14 mouse cellular contexts compared by ENCODE assay signal in genomic region chr15:101126876-101127544, GRCm38 (mm10). TPM values are rescaled to one million over a fixed set of nuclear protein-coding genes. Genes with fewer than 3 reads are reported as not detected.
DNase-seq lines count a peak whose midpoint lies in the region; ATAC-seq and TF ChIP-seq lines count a peak whose summit lies in the region.
"Had no signal": no experiment of that assay in that cellular context is flagged by ENCODE, and none has a peak within 500 bp of the region (broad histone marks: within the 10 kb centered on the region; RNA-seq: fewer than 3 reads in every experiment).

No protein-coding gene starts in this region.

- H3K4me3 ChIP-seq in embryonic facial prominence, embryonic 15.5 days (replicated peaks) = no peak overlapping the region
- H3K4me3 ChIP-seq in gastrocnemius, adult 2 months = no peak overlapping the region
- H3K4me3 ChIP-seq in liver, postnatal 0 days (ENCODE audit: low read depth, low read length) = no peak overlapping the region
- H3K4me3 ChIP-seq: forebrain, embryonic 10.5 days; hindbrain, embryonic 12.5 days had no signal

- H3K36me3 ChIP-seq in embryonic facial prominence, embryonic 15.5 days = no peaks in the 10 kb centered on the region
- H3K36me3 ChIP-seq in liver, postnatal 0 days (replicated peaks; ENCODE audit: insufficient read depth, low read length) = no peaks in the 10 kb centered on the region
- H3K36me3 ChIP-seq: forebrain, embryonic 10.5 days; G1E; hindbrain, embryonic 12.5 days had no signal

- H3K4me1 ChIP-seq in embryonic facial prominence, embryonic 15.5 days = peaks cover 37% of the 10 kb centered on the region
- peaks cover 11% of the 10 kb centered on the region for H3K4me1 ChIP-seq in liver, postnatal 0 days (ENCODE audit: insufficient read depth)

- no peak overlapping the region for H3K4me2 ChIP-seq in embryonic facial prominence, embryonic 15.5 days (replicated peaks)
- no peak overlapping the region for H3K4me2 ChIP-seq in liver, postnatal 0 days (ENCODE audit: low read depth, low read length)
- H3K4me2 ChIP-seq: hindbrain, embryonic 12.5 days had no signal

- H3K9ac ChIP-seq in embryonic facial prominence, embryonic 15.5 days = no peak overlapping the region
- no peak overlapping the region for H3K9ac ChIP-seq in liver, postnatal 0 days (replicated peaks)
- H3K9ac ChIP-seq: hindbrain, embryonic 12.5 days had no signal

- H3K9me3 ChIP-seq in embryonic facial prominence, embryonic 15.5 days (replicated peaks) = no peaks in the 10 kb centered on the region
- no peaks in the 10 kb centered on the region for H3K9me3 ChIP-seq in liver, postnatal 0 days (ENCODE audit: low read length)
- H3K9me3 ChIP-seq: forebrain, embryonic 10.5 days; hindbrain, embryonic 12.5 days had no signal

- peaks cover 14% of the 10 kb centered on the region for H3K27me3 ChIP-seq in embryonic facial prominence, embryonic 15.5 days
- H3K27me3 ChIP-seq in liver, postnatal 0 days (ENCODE audit: insufficient read depth, low read length) = peaks cover 31% of the 10 kb centered on the region

- peak; percentile 67 for DNase-seq in gastrocnemius, adult 2 months
- DNase-seq in heart, postnatal 4 days = peak; percentile 76
- DNase-seq in lung, postnatal 4 days = peak; percentile 66 to 82
- no peak for DNase-seq in liver, postnatal 0 days
- DNase-seq: adrenal gland, postnatal 36 days; cerebellum, postnatal 36 days; thymus, postnatal 36 days had no signal

- intact Hi-C loops in gastrocnemius, adult 2 months (cut with DNase I) = no loop called here

- peak overlapping the region; percentile 72 for H3K27ac ChIP-seq in embryonic facial prominence, embryonic 15.5 days (replicated peaks)
- H3K27ac ChIP-seq in gastrocnemius, adult 2 months = peak overlapping the region; percentile 95
- no peak overlapping the region for H3K27ac ChIP-seq in liver, postnatal 0 days (ENCODE audit: low read depth)
- H3K27ac ChIP-seq: forebrain, embryonic 10.5 days; hindbrain, embryonic 12.5 days had no signal

- ATAC-seq in embryonic facial prominence, embryonic 15.5 days (ENCODE audit: insufficient number of reproducible peaks, low FRiP score, low TSS enrichment, low read depth) = peak; percentile 63
- ATAC-seq in liver, postnatal 0 days = no peak
- ATAC-seq in erythroid progenitor cell, adult 5-6 weeks (replicated peaks; ENCODE audit: low FRiP score, poor library complexity, severe bottlenecking) = no peak
- no peak for ATAC-seq in frontal cortex, adult (ENCODE audit: low TSS enrichment)

- WGBS in embryonic facial prominence, embryonic 15.5 days = 72% methylated on average over 12 of the region's 12 CpGs
- WGBS in liver, postnatal 0 days (ENCODE audit: insufficient replicate concordance) = 75% methylated on average over 12 of the region's 12 CpGs

- TF ChIP-seq EP300 in liver, postnatal 0 days (IDR thresholded peaks at IDR 0.05; ENCODE audit: low read depth) = no peak

- TF ChIP-seq CTCF in gastrocnemius, adult 2 months (IDR thresholded peaks at IDR 0.05) = no peak
- no peak for TF ChIP-seq CTCF in liver, postnatal 0 days (IDR thresholded peaks at IDR 0.05; ENCODE audit: low read depth)

RNA-seq across cellular contexts. Expression of gene Acvrl1, which starts 1.3 kb away (rescaled TPM):
- polyA plus RNA-seq in embryonic facial prominence, embryonic 15.5 days (2015; fragmentation: Nextera tagmentation; extraction: Ambion mirVana) = 17.5 and 19.6 TPM in 2 replicates
- 10 to 100 TPM; 10.2 to 14.5 TPM for total RNA-seq in gastrocnemius, adult 2 months (2021)
- total RNA-seq in heart, postnatal 4 days (2021) = 10 to 100 TPM; 20.5 to 21.7 TPM
- 2.3 and 2.6 TPM in 2 replicates for polyA plus RNA-seq in liver, postnatal 0 days (2015; fragmentation: Nextera tagmentation; extraction: Ambion mirVana)
- total RNA-seq in erythroid progenitor cell, adult 5-6 weeks (2015; ENCODE audit: low replicate concordance) = 1.1 and 23.1 TPM in 2 replicates
- 0.08 and 1.3 TPM in 2 replicates for total RNA-seq in erythroid progenitor cell, adult 5-6 weeks (2017; ENCODE audit: low replicate concordance)

RNA-seq across cellular contexts. Expression of gene Ankrd33, which starts 11.5 kb away (rescaled TPM):
- polyA plus RNA-seq in embryonic facial prominence, embryonic 15.5 days (2015; fragmentation: Nextera tagmentation; extraction: Ambion mirVana) = not detected in 2 replicates
- total RNA-seq in gastrocnemius, adult 2 months (2021) = not detected
- not detected for total RNA-seq in heart, postnatal 4 days (2021)
- polyA plus RNA-seq in liver, postnatal 0 days (2015; fragmentation: Nextera tagmentation; extraction: Ambion mirVana) = not detected in 2 replicates
- not detected in 2 replicates for total RNA-seq in erythroid progenitor cell, adult 5-6 weeks (2015; ENCODE audit: low replicate concordance)
- total RNA-seq in erythroid progenitor cell, adult 5-6 weeks (2017; ENCODE audit: low replicate concordance) = not detected in 2 replicates
- total RNA-seq: G1E; left cerebral cortex, postnatal 10 days had no signal
- polyA plus RNA-seq: forebrain, embryonic 10.5 days; G1E; hindbrain, embryonic 12.5 days had no signal

RNA-seq across cellular contexts. Expression of gene Acvr1b, which starts 46.9 kb away (rescaled TPM):
- 10.5 and 11.4 TPM in 2 replicates for polyA plus RNA-seq in embryonic facial prominence, embryonic 15.5 days (2015; fragmentation: Nextera tagmentation; extraction: Ambion mirVana)
- total RNA-seq in gastrocnemius, adult 2 months (2021) = 10 to 100 TPM; 26.9 to 30.8 TPM
- total RNA-seq in heart, postnatal 4 days (2021) = 10 to 100 TPM; 20.8 to 21.4 TPM
- polyA plus RNA-seq in liver, postnatal 0 days (2015; fragmentation: Nextera tagmentation; extraction: Ambion mirVana) = 2.2 TPM in 2 replicates
- total RNA-seq in erythroid progenitor cell, adult 5-6 weeks (2015; ENCODE audit: low replicate concordance) = 0.84 and 1.8 TPM in 2 replicates
- 1.2 and 1.4 TPM in 2 replicates for total RNA-seq in erythroid progenitor cell, adult 5-6 weeks (2017; ENCODE audit: low replicate concordance)
- polyA plus RNA-seq: G1E had no signal

RNA-seq across cellular contexts. Expression of gene Fignl2, which starts 48.6 kb away (rescaled TPM):
- polyA plus RNA-seq in embryonic facial prominence, embryonic 15.5 days (2015; fragmentation: Nextera tagmentation; extraction: Ambion mirVana) = 0.19 and 0.21 TPM in 2 replicates
- under 1 TPM; 0.67 to 0.77 TPM for total RNA-seq in gastrocnemius, adult 2 months (2021)
- 1 to 10 TPM; 3.2 to 4.2 TPM for total RNA-seq in heart, postnatal 4 days (2021)
- polyA plus RNA-seq in liver, postnatal 0 days (2015; fragmentation: Nextera tagmentation; extraction: Ambion mirVana) = 0.18 and 0.26 TPM in 2 replicates
- not detected in 2 replicates for total RNA-seq in erythroid progenitor cell, adult 5-6 weeks (2015; ENCODE audit: low replicate concordance)
- total RNA-seq in erythroid progenitor cell, adult 5-6 weeks (2017; ENCODE audit: low replicate concordance) = not detected in 2 replicates
- polyA plus RNA-seq: G1E had no signal

Comparison
In these comparisons a context has a peak if more than half of its experiments do, and no peak if none do; other contexts are left out.
1. RNA of gene Acvr1b, which starts 46.9 kb away (total RNA-seq): 26.9 to 30.8 TPM in gastrocnemius, adult 2 months and 20.8 to 21.4 TPM in heart, postnatal 4 days; 0.84 to 1.8 TPM in erythroid progenitor cell, adult 5-6 weeks; every median in the first group is over 4 times any median in the second.